Mouse (Mus musculus) cortical plate, adult 2 months (tissue): ENCODE data around the gene Smad1.

Experiments
- CTCF ChIP-seq: fragments of 200-500 bp; IDR thresholded peaks from 2 replicates; pipeline ENCODE4 v1.5.1; 2011; ENCODE audit warnings: mild to moderate bottlenecking, control low read depth, low read length; ENCODE audit not compliant: insufficient read depth; ENCODE audit errors: extremely low read depth
- POLR2A ChIP-seq: fragments of 200-500 bp; IDR thresholded peaks from 2 replicates; pipeline ENCODE4 v1.6.1; 2011; ENCODE audit warnings: mild to moderate bottlenecking, low read length, control low read depth; ENCODE audit not compliant: insufficient read depth; ENCODE audit errors: extremely low read depth

- no peak for TF ChIP-seq CTCF
- no peak for TF ChIP-seq POLR2A
Observed at GRCm38 (mm10) chr8:79369163-79369562, 30.2 kb downstream of the Smad1 start.
